Mouse (Mus musculus) MEL (cell line): ENCODE measurements around the gene Fgf8. TPM values are rescaled to one million over a fixed set of nuclear protein-coding genes. Genes with fewer than 3 reads are reported as not detected.

Experiments
- DNase-seq: peaks from one replicate; pipeline ENCODE4 v3.0.0; 2011; ENCODE audit warnings: low read depth, low spot score
- H3K27ac ChIP-seq: 2 replicates; pipeline ENCODE4 v1.5.1; 2012; ENCODE audit warnings: low read depth, mild to moderate bottlenecking, control low read depth, low read length, moderate library complexity; ENCODE audit not compliant: control insufficient read depth
- H3K27me3 ChIP-seq, 2 experiments: fragments of 150-350 bp in 1 of 2; sonication (generic) in 1 of 2; 2 replicates each; pipeline ENCODE4 v1.6.1; 2012; ENCODE audit warnings: low read length in 2 of 2, mild to moderate bottlenecking in 2 of 2, improper control_type of control experiment in 1 of 2, moderate library complexity in 1 of 2; ENCODE audit not compliant: insufficient read depth in 2 of 2, control insufficient read depth in 1 of 2
- H3K36me3 ChIP-seq, 2 experiments: 2 replicates each; pipeline ENCODE4 v1.6.1; 2012 to 2014; ENCODE audit warnings: low read length in 2 of 2, improper control_type of control experiment in 1 of 2, inconsistent platforms in 1 of 2, mild to moderate bottlenecking in 1 of 2; ENCODE audit not compliant: insufficient read depth in 2 of 2, control insufficient read depth in 1 of 2
- H3K4me1 ChIP-seq, 2 experiments: fragments of 150-350 bp in 1 of 2; sonication (generic) in 1 of 2; 2 replicates each; pipeline ENCODE4 v1.6.1; 2012; ENCODE audit warnings: low read length in 2 of 2, improper control_type of control experiment in 1 of 2, mild to moderate bottlenecking in 1 of 2; ENCODE audit not compliant: insufficient read depth in 2 of 2, control insufficient read depth in 1 of 2
- H3K4me3 ChIP-seq, 2 experiments: fragments of 150-350 bp in 1 of 2; sonication (generic) in 1 of 2; 2 replicates each; pipeline ENCODE4 v1.5.1; 2012; ENCODE audit warnings: low read depth in 2 of 2, low read length in 2 of 2, mild to moderate bottlenecking in 2 of 2, moderate library complexity in 2 of 2, control low read depth in 1 of 2, improper control_type of control experiment in 1 of 2; ENCODE audit not compliant: control insufficient read depth in 1 of 2, insufficient read depth in 1 of 2
- H3K79me2 ChIP-seq: 2 replicates; pipeline ENCODE4 v1.6.1; 2012; ENCODE audit warnings: mild to moderate bottlenecking, low read length, moderate library complexity; ENCODE audit not compliant: control insufficient read depth, poor library complexity, insufficient read depth
- H3K9ac ChIP-seq: 2 replicates; pipeline ENCODE4 v1.6.1; 2012; ENCODE audit warnings: low read depth, mild to moderate bottlenecking, control low read depth, low read length, moderate library complexity; ENCODE audit not compliant: control insufficient read depth, poor library complexity, severe bottlenecking
- H3K9me3 ChIP-seq: fragments of 150-350 bp; sonication (generic); replicated peaks from 2 replicates; pipeline ENCODE4 v1.6.1; 2012; ENCODE audit warnings: mild to moderate bottlenecking, low read length, improper control_type of control experiment, moderate library complexity; ENCODE audit not compliant: insufficient read depth
- BHLHE40 ChIP-seq: IDR thresholded peaks from 2 replicates; pipeline ENCODE4 v1.6.1; 2012; ENCODE audit warnings: low read depth, mild to moderate bottlenecking, inconsistent platforms, low read length, improper control_type of control experiment, borderline replicate concordance
- CHD2 ChIP-seq: IDR thresholded peaks from 2 replicates; pipeline ENCODE4 v1.6.1; 2011; ENCODE audit warnings: low read length, improper control_type of control experiment
- CTCF ChIP-seq, 3 experiments: IDR thresholded peaks in 2 of 3; conservative IDR thresholded peaks in 1 of 3; 2 replicates each; pipeline ENCODE4 v1.5.1; 2011 to 2012; ENCODE audit warnings: low read length in 3 of 3, low read depth in 2 of 3, mild to moderate bottlenecking in 2 of 3, improper control_type of control experiment in 1 of 3, inconsistent platforms in 1 of 3, mixed read lengths in 1 of 3, moderate library complexity in 1 of 3; ENCODE audit not compliant: control insufficient read depth in 1 of 3, insufficient read depth in 1 of 3, poor library complexity in 1 of 3, severe bottlenecking in 1 of 3
- E2F4 ChIP-seq: IDR thresholded peaks from 2 replicates; pipeline ENCODE4 v1.6.1; 2011; ENCODE audit warnings: low read depth, low read length, improper control_type of control experiment, borderline replicate concordance
- EP300 ChIP-seq, 2 experiments: IDR thresholded peaks; 2 replicates each; pipeline ENCODE4 v1.6.1; 2011; ENCODE audit warnings: improper control_type of control experiment in 2 of 2, low read length in 2 of 2, low read depth in 1 of 2, mild to moderate bottlenecking in 1 of 2
- ETS1 ChIP-seq: IDR thresholded peaks from 2 replicates; pipeline ENCODE4 v1.6.1; 2012; ENCODE audit warnings: low read depth, mild to moderate bottlenecking, inconsistent platforms, low read length, improper control_type of control experiment, moderate library complexity
- GABPA ChIP-seq: IDR thresholded peaks from 2 replicates; pipeline ENCODE4 v1.6.1; 2012; ENCODE audit warnings: low read depth, mild to moderate bottlenecking, inconsistent platforms, low read length, improper control_type of control experiment, moderate library complexity
- GATA1 ChIP-seq: IDR thresholded peaks from 2 replicates; pipeline ENCODE4 v1.6.1; 2011; ENCODE audit warnings: low read depth, low read length, improper control_type of control experiment
- HCFC1 ChIP-seq: IDR thresholded peaks from 2 replicates; pipeline ENCODE4 v1.6.1; 2012; ENCODE audit warnings: low read depth, mild to moderate bottlenecking, inconsistent platforms, low read length, improper control_type of control experiment, moderate library complexity
- JUND ChIP-seq: IDR thresholded peaks from 2 replicates; pipeline ENCODE4 v1.6.1; 2011; ENCODE audit warnings: low read depth, mild to moderate bottlenecking, improper control_type of control experiment, low read length
- KAT2A ChIP-seq: conservative IDR thresholded peaks from 2 replicates; pipeline ENCODE4 v1.6.1; 2012; ENCODE audit warnings: low read depth, low read length, improper control_type of control experiment, inconsistent platforms
- MAFK ChIP-seq: IDR thresholded peaks from 2 replicates; pipeline ENCODE4 v1.6.1; 2011; ENCODE audit warnings: low read depth, mild to moderate bottlenecking, low read length, improper control_type of control experiment, borderline replicate concordance
- MAX ChIP-seq: IDR thresholded peaks from 2 replicates; pipeline ENCODE4 v1.6.1; 2011; ENCODE audit warnings: low read length, improper control_type of control experiment
- MAZ ChIP-seq: IDR thresholded peaks from 2 replicates; pipeline ENCODE4 v1.6.1; 2012; ENCODE audit warnings: low read depth, mild to moderate bottlenecking, inconsistent platforms, low read length, improper control_type of control experiment
- MEF2A ChIP-seq: IDR thresholded peaks from 2 replicates; pipeline ENCODE4 v1.6.1; 2014; ENCODE audit warnings: low read depth, mild to moderate bottlenecking, inconsistent platforms, low read length, improper control_type of control experiment; ENCODE audit not compliant: poor library complexity, insufficient replicate concordance, severe bottlenecking; ENCODE audit errors: extremely low read depth
- MXI1 ChIP-seq: IDR thresholded peaks from 2 replicates; pipeline ENCODE4 v1.6.1; 2011; ENCODE audit warnings: mild to moderate bottlenecking, low read depth, low read length, improper control_type of control experiment
- MYB ChIP-seq: IDR thresholded peaks from 2 replicates; pipeline ENCODE4 v1.6.1; 2011; ENCODE audit warnings: mild to moderate bottlenecking, low read depth, low read length, improper control_type of control experiment
- MYC ChIP-seq: IDR thresholded peaks from 2 replicates; pipeline ENCODE4 v1.6.1; 2011; ENCODE audit warnings: low read depth, mild to moderate bottlenecking, low read length, improper control_type of control experiment, moderate library complexity
- NELFE ChIP-seq: IDR thresholded peaks from 2 replicates; pipeline ENCODE4 v1.6.1; 2011; ENCODE audit warnings: low read depth, low read length, improper control_type of control experiment
- NRF1 ChIP-seq: IDR thresholded peaks from 2 replicates; pipeline ENCODE4 v1.6.1; 2014; ENCODE audit warnings: low read depth, mild to moderate bottlenecking, inconsistent platforms, low read length, improper control_type of control experiment, moderate library complexity; ENCODE audit not compliant: poor library complexity, insufficient read depth, severe bottlenecking
- POLR2AphosphoS2 ChIP-seq: IDR thresholded peaks from 2 replicates; pipeline ENCODE4 v1.6.1; 2011; ENCODE audit warnings: low read length, improper control_type of control experiment
- POLR2AphosphoS5 ChIP-seq: IDR thresholded peaks from 2 replicates; pipeline ENCODE4 v1.6.1; 2012; ENCODE audit warnings: low read depth, borderline replicate concordance, mild to moderate bottlenecking, inconsistent platforms, low read length, moderate library complexity, mixed read lengths
- RAD21 ChIP-seq: IDR thresholded peaks from 2 replicates; pipeline ENCODE4 v1.6.1; 2011; ENCODE audit warnings: mild to moderate bottlenecking, low read depth, low read length, improper control_type of control experiment
- SIN3A ChIP-seq: IDR thresholded peaks from 2 replicates; pipeline ENCODE4 v1.6.1; 2012; ENCODE audit warnings: low read length, improper control_type of control experiment, inconsistent platforms
- SMC3 ChIP-seq: IDR thresholded peaks from 2 replicates; pipeline ENCODE4 v1.6.1; 2011; ENCODE audit warnings: low read depth, low read length, improper control_type of control experiment
- TAL1 ChIP-seq: IDR thresholded peaks from 2 replicates; pipeline ENCODE4 v1.6.1; 2012; ENCODE audit warnings: mild to moderate bottlenecking, inconsistent platforms, low read length, moderate library complexity, mixed read lengths
- TBP ChIP-seq: IDR thresholded peaks from 2 replicates; pipeline ENCODE4 v1.8.0; 2011; ENCODE audit warnings: low read depth, low read length, improper control_type of control experiment
- UBTF ChIP-seq: IDR thresholded peaks from 2 replicates; pipeline ENCODE4 v1.6.1; 2012; ENCODE audit warnings: low read depth, mild to moderate bottlenecking, inconsistent platforms, low read length, improper control_type of control experiment, moderate library complexity, borderline replicate concordance; ENCODE audit not compliant: insufficient read depth
- USF1 ChIP-seq: IDR thresholded peaks from 2 replicates; pipeline ENCODE4 v1.6.1; 2014; ENCODE audit warnings: low read depth, mild to moderate bottlenecking, inconsistent platforms, low read length, improper control_type of control experiment, moderate library complexity
- USF2 ChIP-seq, 2 experiments: IDR thresholded peaks; 2 replicates each; pipeline ENCODE4 v1.6.1; 2011 to 2012; ENCODE audit warnings: improper control_type of control experiment in 2 of 2, low read length in 2 of 2, borderline replicate concordance in 1 of 2, inconsistent platforms in 1 of 2, low read depth in 1 of 2, mild to moderate bottlenecking in 1 of 2; ENCODE audit not compliant: insufficient read depth in 1 of 2
- ZC3H11A ChIP-seq: IDR thresholded peaks from 2 replicates; pipeline ENCODE4 v1.6.1; 2012; ENCODE audit warnings: low read depth, mild to moderate bottlenecking, inconsistent platforms, low read length, improper control_type of control experiment
- ZKSCAN1 ChIP-seq: IDR thresholded peaks from 2 replicates; pipeline ENCODE4 v1.6.1; 2012; ENCODE audit warnings: low read depth, mild to moderate bottlenecking, inconsistent platforms, low read length, improper control_type of control experiment, moderate library complexity
- ZMIZ1 ChIP-seq: IDR thresholded peaks from 2 replicates; pipeline ENCODE4 v1.6.1; 2012; ENCODE audit warnings: low read depth, mild to moderate bottlenecking, inconsistent platforms, low read length, improper control_type of control experiment, moderate library complexity
- ZNF384 ChIP-seq: IDR thresholded peaks from 2 replicates; pipeline ENCODE4 v1.6.1; 2012; ENCODE audit warnings: low read depth, mild to moderate bottlenecking, inconsistent platforms, low read length, improper control_type of control experiment
- polyA plus RNA-seq, 2 experiments: library from polyadenylated mRNA; stranded (reverse) in 1 of 2; unstranded in 1 of 2; fragments of >175 nt in 1 of 2; fragments of >200 nt in 1 of 2; gene quantifications; 2 replicates each; pipeline versions ENCODE4 v1.2.1 to v1.2.4; 2012; ENCODE audit warnings: low replicate concordance in 2 of 2, low read depth in 1 of 2; ENCODE audit not compliant: insufficient read length in 2 of 2, insufficient read depth in 1 of 2, missing spikeins in 1 of 2
- total RNA-seq: library from RNA; depleted of rRNA; stranded (reverse); fragments of 300-350 nt; gene quantifications from 2 replicates; pipeline ENCODE4 v1.2.3, GENCODE M21; 2012

Fgf8 gene
- total and polyA plus RNA-seq, 3 experiments, result not detected

DNA sequence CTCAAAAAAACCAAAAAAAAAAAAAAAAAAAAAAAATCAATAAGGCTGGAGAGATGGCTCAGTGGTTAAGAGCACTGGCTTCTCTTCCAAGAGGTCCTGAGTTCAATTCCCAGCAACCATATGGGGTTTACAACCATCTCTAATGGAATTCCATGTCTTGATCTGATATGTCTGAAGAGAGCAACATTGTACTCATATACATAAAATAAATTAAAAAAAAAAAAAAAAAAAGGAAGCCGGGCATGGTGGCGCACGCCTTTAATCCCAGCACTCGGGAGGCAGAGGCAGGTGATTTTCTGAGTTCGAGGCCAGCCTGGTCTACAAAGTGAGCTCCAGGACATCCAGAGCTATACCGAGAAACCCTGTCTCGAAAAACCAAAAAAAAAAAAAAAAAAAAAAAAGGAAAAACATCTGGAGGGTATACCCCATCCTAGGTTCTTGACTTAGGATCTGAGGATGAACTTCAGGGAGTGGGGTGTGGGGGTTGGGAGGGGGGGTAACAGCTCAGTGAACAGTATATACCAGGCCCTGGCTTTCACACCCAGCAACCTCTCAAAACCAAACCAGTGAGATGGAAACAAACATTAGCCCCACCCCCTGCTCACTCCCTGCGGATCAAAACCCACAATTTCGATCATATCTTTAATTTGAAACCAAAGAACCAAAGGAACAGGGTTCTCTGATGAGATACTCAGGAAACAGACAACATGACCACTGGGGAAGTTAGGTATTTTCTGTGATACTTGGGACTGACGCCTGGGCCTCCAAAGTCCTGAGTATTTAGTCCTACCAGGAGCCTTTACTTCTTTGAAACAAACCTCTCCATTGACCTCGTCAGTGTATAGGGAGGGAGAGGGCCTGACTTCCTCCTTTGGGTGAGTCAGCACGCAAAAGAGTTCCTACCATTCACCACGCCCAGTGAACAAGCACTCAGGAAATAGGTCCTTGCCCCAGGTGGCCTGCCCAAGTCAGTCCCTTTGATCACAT, 47.5 kb upstream of the Fgf8 start:
- peak; percentile 97 for DNase-seq
- Histone ChIP-seq H3K9me3 (no peaks in the 10 kb centered on the region), H3K36me3 (peaks cover 0 to 30% of the 10 kb centered on the region in 2 experiments; a peak in 2 of 4 replicates), H3K79me2 (no peaks in the 10 kb centered on the region), H3K4me3 (peak overlapping the region; percentile 22 to 32), H3K27ac (peak overlapping the region; percentile 97), H3K4me1 (peaks cover 8 to 25% of the 10 kb centered on the region in 2 experiments), H3K9ac (peak overlapping the region; percentile 57), H3K27me3 (no peaks in the 10 kb centered on the region)
- TF ChIP-seq GATA1, result peak; percentile 61; the same call in 1 of the 2 replicates
- peak; percentile 80; the same call in 1 of the 2 replicates for TF ChIP-seq ZMIZ1
- TF ChIP-seq POLR2AphosphoS5, result peak; percentile 62; the same call in 1 of the 2 replicates
- peak; percentile 83 for TF ChIP-seq SIN3A
- no peak for TF ChIP-seq ZKSCAN1
- TF ChIP-seq TBP, result peak; percentile 86
- no peak for TF ChIP-seq SMC3
- peak; percentile 81 for TF ChIP-seq NELFE
- no peak for TF ChIP-seq E2F4
- no peak for TF ChIP-seq USF1
- no peak for TF ChIP-seq BHLHE40
- TF ChIP-seq EP300 (IDR thresholded peaks at IDR 0.05; ENCODE audit: low read depth in 1 of 2, low read length in 2 of 2), result peak; percentile 71 to 80
- peak; percentile 78; the same call in 1 of the 2 replicates for TF ChIP-seq POLR2AphosphoS2
- no peak for TF ChIP-seq UBTF
- peak; percentile 84 for TF ChIP-seq ZNF384
- peak; percentile 82 for TF ChIP-seq MAFK
- TF ChIP-seq ETS1, result peak; percentile 77; the same call in 1 of the 2 replicates
- TF ChIP-seq MXI1, result peak; percentile 55; the same call in 1 of the 2 replicates
- peak; percentile 89 for TF ChIP-seq MYC
- no peak for TF ChIP-seq USF2 (IDR thresholded peaks at IDR 0.05; ENCODE audit: borderline replicate concordance in 1 of 2, insufficient read depth in 1 of 2, low read depth in 1 of 2, low read length in 2 of 2)
- 0 out of 2 replicates have a peak, but pooled peaks have one; percentile 1 for TF ChIP-seq ZC3H11A
- TF ChIP-seq HCFC1, result peak; percentile 65
- TF ChIP-seq MAX, result peak; percentile 81
- no peak for TF ChIP-seq KAT2A
- 0 out of 2 replicates have a peak, but pooled peaks have one; percentile 74 for TF ChIP-seq JUND
- TF ChIP-seq MYB, result no peak
- TF ChIP-seq GABPA, result peak; percentile 93
- no peak; the same call in 1 of the 2 replicates for TF ChIP-seq CHD2
- TF ChIP-seq RAD21, result no peak
- no peak for TF ChIP-seq TAL1
- no peak for TF ChIP-seq CTCF (IDR thresholded peaks at IDR 0.05 in 2 of 3, conservative IDR thresholded peaks at IDR 0.05 in 1 of 3; ENCODE audit: control insufficient read depth in 1 of 3, insufficient read depth in 1 of 3, low read depth in 2 of 3, low read length in 3 of 3, poor library complexity in 1 of 3, severe bottlenecking in 1 of 3)
- no peak for TF ChIP-seq MEF2A
- TF ChIP-seq NRF1, result no peak
- no peak; the same call in 1 of the 2 replicates for TF ChIP-seq MAZ
